Mouse (Mus musculus): ENCODE results near the gene Ccdc155. TPM values are rescaled to one million over a fixed set of nuclear protein-coding genes. Genes with fewer than 3 reads are reported as not detected.
A peak's percentile ranks its signal among the peaks of the same experiment; 100 is the strongest.

The Ccdc155 gene
- total RNA-seq, 1 experiment, result 2.4 TPM

DNA sequence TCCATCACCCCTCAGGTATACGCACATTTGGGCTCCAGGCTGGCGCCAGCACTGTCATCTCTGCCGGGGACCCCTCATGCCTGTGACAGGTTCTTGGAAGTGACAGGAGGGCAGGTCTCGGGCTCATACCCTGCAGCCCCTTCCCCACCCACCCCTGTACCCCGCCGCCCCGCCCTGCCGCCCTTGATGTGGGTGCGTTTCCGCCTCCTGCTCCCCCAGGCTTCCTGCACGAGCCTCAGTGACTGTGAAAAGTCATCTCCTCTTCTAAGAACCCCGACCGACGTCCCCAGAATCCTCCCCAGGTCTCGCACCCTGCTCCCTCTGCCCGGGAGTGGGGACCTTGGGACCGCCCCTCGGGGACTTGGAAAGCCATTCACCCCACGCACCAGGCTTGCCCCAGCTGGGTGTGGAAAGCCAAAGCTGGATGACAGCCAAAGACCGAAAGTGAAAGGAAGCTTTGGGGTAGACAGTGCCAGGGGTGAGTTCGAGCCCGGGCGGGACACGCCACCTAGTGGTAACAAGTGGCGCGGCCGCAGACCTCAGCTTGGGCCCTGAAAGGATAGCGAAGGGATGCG is 68.6 kb downstream of the Ccdc155 start, which contains the start of the genes Gm45713 and Flt3l:
Gene Gm45713, minus strand, starts transcription at position 239 of the 575 bp plus-strand sequence.
Gene Flt3l, minus strand, starts transcription at position 440 of the 575 bp plus-strand sequence.
- Histone ChIP-seq H3K4me1 (ENCODE audit: control insufficient read depth in 2 of 2, insufficient read depth in 2 of 2, low read length in 2 of 2, poor library complexity in 1 of 2) (peaks cover 0 to 18% of the 10 kb centered on the region in 2 experiments; a peak in 1 of 4 replicates), H3K9ac (ENCODE audit: insufficient read depth, low read depth, low read length, poor library complexity, severe bottlenecking) (peak within 1 kb of the TSS; percentile 55; the same call in 1 of the 2 replicates), H3K4me3 (ENCODE audit: insufficient read depth in 1 of 2, low read depth in 1 of 2, low read length in 2 of 2, poor library complexity in 1 of 2, severe bottlenecking in 1 of 2) (peak within 1 kb of the TSS; percentile 38 to 56; a peak in 3 of 4 replicates), H3K27ac (ENCODE audit: insufficient read depth, low read depth, low read length, poor library complexity, severe bottlenecking) (no peak within 1 kb of the TSS), H3K9me3 (ENCODE audit: control insufficient read depth, insufficient read depth, low read depth, low read length) (no peaks in the 10 kb centered on the region), H3K36me3 (ENCODE audit: control insufficient read depth, insufficient read depth, low read length, poor library complexity, severe bottlenecking) (no peaks in the 10 kb centered on the region)
- TF ChIP-seq ZC3H11A (IDR thresholded peaks at IDR 0.05; ENCODE audit: borderline replicate concordance, low read depth, low read length) (peak; percentile 42; the same call in 1 of the 2 replicates), MAFK (IDR thresholded peaks at IDR 0.05; ENCODE audit: insufficient read depth, low read depth, low read length) (no peak)
- in situ Hi-C loops (cut with MboI; ENCODE audit: low sequenced_read_pairs in 2 of 2, unreplicated experiment in 2 of 2), result no loop called here
- DNase-seq (ENCODE audit: low read depth, low spot score), result peak; percentile 63

DNA sequence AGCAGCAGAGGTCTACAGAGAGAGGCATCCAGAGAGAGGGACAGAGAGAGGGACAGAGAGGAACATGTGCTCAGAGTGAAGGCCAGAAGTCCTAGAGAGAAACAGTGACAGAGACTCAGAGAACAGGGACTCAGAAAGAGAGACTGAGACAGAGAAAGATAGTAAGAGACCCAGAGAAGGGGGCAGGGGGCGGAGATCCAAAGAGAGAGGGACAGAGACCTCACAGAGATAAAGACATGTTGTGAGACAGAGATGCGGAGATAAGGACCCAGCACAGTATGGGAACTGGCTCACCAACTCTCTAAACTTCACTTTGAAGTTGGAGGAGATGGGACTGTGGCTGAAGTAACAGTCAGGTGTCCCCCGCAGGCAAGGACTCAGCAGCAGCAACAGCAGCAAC is 69.3 kb downstream of the Ccdc155 start:
- in situ Hi-C loops (cut with MboI; ENCODE audit: low sequenced_read_pairs in 2 of 2, unreplicated experiment in 2 of 2), result no loop called here
- H3K4me1 ChIP-seq (ENCODE audit: control insufficient read depth in 2 of 2, insufficient read depth in 2 of 2, low read length in 2 of 2, poor library complexity in 1 of 2), result peaks cover 0 to 20% of the 10 kb centered on the region in 2 experiments; a peak in 1 of 4 replicates
- H3K27ac ChIP-seq (ENCODE audit: insufficient read depth, low read depth, low read length, poor library complexity, severe bottlenecking), result no peak overlapping the region
- TF ChIP-seq MAFK (IDR thresholded peaks at IDR 0.05; ENCODE audit: insufficient read depth, low read depth, low read length) (no peak), HCFC1 (IDR thresholded peaks at IDR 0.05; ENCODE audit: borderline replicate concordance, insufficient read depth, low read length) (no peak), ZNF384 (IDR thresholded peaks at IDR 0.05; ENCODE audit: low read depth, low read length) (no peak), ZC3H11A (IDR thresholded peaks at IDR 0.05; ENCODE audit: borderline replicate concordance, low read depth, low read length) (no peak), CHD2 (IDR thresholded peaks at IDR 0.05; ENCODE audit: low read depth, low read length) (no peak)
- no peaks in the 10 kb centered on the region for H3K36me3 ChIP-seq (ENCODE audit: control insufficient read depth, insufficient read depth, low read length, poor library complexity, severe bottlenecking)
- H3K9me3 ChIP-seq (ENCODE audit: control insufficient read depth, insufficient read depth, low read depth, low read length), result no peaks in the 10 kb centered on the region
- no peak overlapping the region for H3K4me3 ChIP-seq (ENCODE audit: insufficient read depth in 1 of 2, low read depth in 1 of 2, low read length in 2 of 2, poor library complexity in 1 of 2, severe bottlenecking in 1 of 2)
- no peak overlapping the region for H3K9ac ChIP-seq (ENCODE audit: insufficient read depth, low read depth, low read length, poor library complexity, severe bottlenecking)
- DNase-seq (ENCODE audit: low read depth, low spot score), result no peak

DNA sequence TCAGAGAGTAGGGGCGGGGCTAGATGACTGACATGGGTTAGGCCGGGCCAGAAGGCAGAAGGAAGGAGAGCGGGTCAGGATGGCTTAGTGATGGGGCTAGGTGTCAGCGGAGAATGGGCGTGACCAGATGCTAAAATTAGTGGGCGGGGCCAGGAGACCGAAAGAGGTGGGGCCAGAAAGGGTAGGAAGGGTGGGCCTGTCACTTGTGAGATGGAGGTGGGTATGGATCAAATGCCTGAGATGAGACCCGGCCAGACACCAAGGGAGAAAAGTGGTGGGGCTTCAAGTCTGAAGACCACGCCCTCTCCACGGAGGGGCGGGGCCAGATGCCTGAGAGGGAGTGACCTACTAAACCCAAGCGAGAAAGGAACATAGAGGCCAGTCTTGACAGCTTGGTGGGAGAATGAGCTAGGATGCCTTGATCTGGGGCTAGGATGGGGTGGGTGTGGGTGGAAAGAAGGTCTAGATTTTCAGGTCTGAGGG is 70.1 kb downstream of the Ccdc155 start:
- Histone ChIP-seq H3K9me3 (ENCODE audit: control insufficient read depth, insufficient read depth, low read depth, low read length) (no peaks in the 10 kb centered on the region), H3K27ac (ENCODE audit: insufficient read depth, low read depth, low read length, poor library complexity, severe bottlenecking) (no peak overlapping the region), H3K4me3 (ENCODE audit: insufficient read depth in 1 of 2, low read depth in 1 of 2, low read length in 2 of 2, poor library complexity in 1 of 2, severe bottlenecking in 1 of 2) (no peak overlapping the region), H3K36me3 (ENCODE audit: control insufficient read depth, insufficient read depth, low read length, poor library complexity, severe bottlenecking) (no peaks in the 10 kb centered on the region), H3K4me1 (ENCODE audit: control insufficient read depth in 2 of 2, insufficient read depth in 2 of 2, low read length in 2 of 2, poor library complexity in 1 of 2) (peaks cover 0 to 19% of the 10 kb centered on the region in 2 experiments; a peak in 1 of 4 replicates), H3K9ac (ENCODE audit: insufficient read depth, low read depth, low read length, poor library complexity, severe bottlenecking) (no peak overlapping the region)
- in situ Hi-C loops (cut with MboI; ENCODE audit: low sequenced_read_pairs in 2 of 2, unreplicated experiment in 2 of 2), result loop anchor here in 1 of 2 experiments (5.0 kb wide), 1 partner anchor 57 kb away; no protein-coding TSS in a partner anchor
- DNase-seq (ENCODE audit: low read depth, low spot score), result peak; percentile 95
- TF ChIP-seq HCFC1 (IDR thresholded peaks at IDR 0.05; ENCODE audit: borderline replicate concordance, insufficient read depth, low read length), result no peak
- TF ChIP-seq CHD2 (IDR thresholded peaks at IDR 0.05; ENCODE audit: low read depth, low read length), result no peak
- no peak for TF ChIP-seq MAFK (IDR thresholded peaks at IDR 0.05; ENCODE audit: insufficient read depth, low read depth, low read length)
- no peak for TF ChIP-seq ZNF384 (IDR thresholded peaks at IDR 0.05; ENCODE audit: low read depth, low read length)
- no peak for TF ChIP-seq ZC3H11A (IDR thresholded peaks at IDR 0.05; ENCODE audit: borderline replicate concordance, low read depth, low read length)

Other genes starting within 250 kb of the Ccdc155 start
- gene Cpt1c, start 230.0 kb downstream of the Ccdc155 start, total RNA-seq (2012; rRNA removed), result 60.3 and 123 TPM in 2 replicates
- gene Prmt1, start 218.3 kb downstream of the Ccdc155 start, total RNA-seq (2012; rRNA removed), result 413 and 429 TPM in 2 replicates
- gene Irf3, start 207.2 kb downstream of the Ccdc155 start, total RNA-seq (2012; rRNA removed), result 45.9 and 68.4 TPM in 2 replicates
- 11.9 and 13.0 TPM in 2 replicates for gene Bcl2l12, start 206.2 kb downstream of the Ccdc155 start, total RNA-seq (2012; rRNA removed)
- gene Scaf1, start 188.5 kb downstream of the Ccdc155 start, total RNA-seq (2012; rRNA removed), result 39.0 and 39.2 TPM in 2 replicates
- gene Rras, start 186.9 kb downstream of the Ccdc155 start, total RNA-seq (2012; rRNA removed), result 11.1 and 14.4 TPM in 2 replicates
- gene Prr12, start 152.0 kb downstream of the Ccdc155 start, total RNA-seq (2012; rRNA removed), result 32.3 and 37.5 TPM in 2 replicates
- gene Nosip, start 142.5 kb downstream of the Ccdc155 start, total RNA-seq (2012; rRNA removed), result 94.2 and 106 TPM in 2 replicates
- gene Prrg2, start 142.2 kb downstream of the Ccdc155 start, total RNA-seq (2012; rRNA removed), result 9.8 and 11.4 TPM in 2 replicates
- gene Rcn3, start 112.7 kb downstream of the Ccdc155 start, total RNA-seq (2012; rRNA removed), result 137 and 207 TPM in 2 replicates
- gene Fcgrt, start 101.0 kb downstream of the Ccdc155 start, total RNA-seq (2012; rRNA removed), result 10.6 and 15.1 TPM in 2 replicates
- 1,746 and 1,854 TPM in 2 replicates for gene Rps11, start 80.5 kb downstream of the Ccdc155 start, total RNA-seq (2012; rRNA removed)
- 3,971 and 5,136 TPM in 2 replicates for gene Rpl13a, start 76.1 kb downstream of the Ccdc155 start, total RNA-seq (2012; rRNA removed)
- gene Gm45713, start 68.7 kb downstream of the Ccdc155 start, total RNA-seq (2012; rRNA removed), result 0.36 and 0.90 TPM in 2 replicates
- gene Flt3l, start 68.5 kb downstream of the Ccdc155 start, total RNA-seq (2012; rRNA removed), result 1.8 and 1.9 TPM in 2 replicates
- gene Pih1d1, start 50.6 kb downstream of the Ccdc155 start, total RNA-seq (2012; rRNA removed), result 69.9 and 70.2 TPM in 2 replicates
- gene Aldh16a1, start 50.3 kb downstream of the Ccdc155 start, total RNA-seq (2012; rRNA removed), result 108 and 115 TPM in 2 replicates
- 3.4 and 4.4 TPM in 2 replicates for gene Slc17a7, start 40.9 kb downstream of the Ccdc155 start, total RNA-seq (2012; rRNA removed)
- 0.11 TPM in 1 of 2 replicates, not detected in the other for gene Gfy, start 25.3 kb downstream of the Ccdc155 start, total RNA-seq (2012; rRNA removed)
- 0.54 TPM in 1 of 2 replicates, not detected in the other for gene Pth2, start 23.9 kb downstream of the Ccdc155 start, total RNA-seq (2012; rRNA removed)
- gene Dkkl1, start 7.3 kb upstream of the Ccdc155 start, total RNA-seq (2012; rRNA removed), result 4.7 and 6.9 TPM in 2 replicates
- gene Tead2, start 10.9 kb upstream of the Ccdc155 start, total RNA-seq (2012; rRNA removed), result 95.9 and 111 TPM in 2 replicates
- gene Cd37, start 34.2 kb upstream of the Ccdc155 start, total RNA-seq (2012; rRNA removed), result 37.6 and 50.8 TPM in 2 replicates
- 12.7 and 14.6 TPM in 2 replicates for gene Slc6a16, start 36.2 kb upstream of the Ccdc155 start, total RNA-seq (2012; rRNA removed)
- 0.21 and 0.67 TPM in 2 replicates for gene Slc6a21, start 72.6 kb upstream of the Ccdc155 start, total RNA-seq (2012; rRNA removed)
- gene Trpm4, start 128.9 kb upstream of the Ccdc155 start, total RNA-seq (2012; rRNA removed), result 26.5 and 48.5 TPM in 2 replicates
- gene Hrc, start 130.4 kb upstream of the Ccdc155 start, total RNA-seq (2012; rRNA removed), result 0.71 and 1.4 TPM in 2 replicates
- gene Ppfia3, start 162.1 kb upstream of the Ccdc155 start, total RNA-seq (2012; rRNA removed), result 6.9 and 12.6 TPM in 2 replicates
- gene Lin7b, start 165.7 kb upstream of the Ccdc155 start, total RNA-seq (2012; rRNA removed), result 5.6 and 11.3 TPM in 2 replicates
- gene Snrnp70, start 190.8 kb upstream of the Ccdc155 start, total RNA-seq (2012; rRNA removed), result 303 and 310 TPM in 2 replicates
- gene Kcna7, start 200.8 kb upstream of the Ccdc155 start, total RNA-seq (2012; rRNA removed), result 0.85 and 2.3 TPM in 2 replicates
- 2.4 and 3.6 TPM in 2 replicates for gene Ntf5, start 208.8 kb upstream of the Ccdc155 start, total RNA-seq (2012; rRNA removed)
- 0.37 TPM in 1 of 2 replicates, not detected in the other for gene Lhb, start 215.9 kb upstream of the Ccdc155 start, total RNA-seq (2012; rRNA removed)
- 26.1 and 26.8 TPM in 2 replicates for gene Gys1, start 230.0 kb upstream of the Ccdc155 start, total RNA-seq (2012; rRNA removed)
- 228 and 281 TPM in 2 replicates for gene Ruvbl2, start 233.2 kb upstream of the Ccdc155 start, total RNA-seq (2012; rRNA removed)

Data from ES-E14 (cell line).